Mouse (Mus musculus): ENCODE results near the gene Hyal3.

Hyal3 gene

DNA sequence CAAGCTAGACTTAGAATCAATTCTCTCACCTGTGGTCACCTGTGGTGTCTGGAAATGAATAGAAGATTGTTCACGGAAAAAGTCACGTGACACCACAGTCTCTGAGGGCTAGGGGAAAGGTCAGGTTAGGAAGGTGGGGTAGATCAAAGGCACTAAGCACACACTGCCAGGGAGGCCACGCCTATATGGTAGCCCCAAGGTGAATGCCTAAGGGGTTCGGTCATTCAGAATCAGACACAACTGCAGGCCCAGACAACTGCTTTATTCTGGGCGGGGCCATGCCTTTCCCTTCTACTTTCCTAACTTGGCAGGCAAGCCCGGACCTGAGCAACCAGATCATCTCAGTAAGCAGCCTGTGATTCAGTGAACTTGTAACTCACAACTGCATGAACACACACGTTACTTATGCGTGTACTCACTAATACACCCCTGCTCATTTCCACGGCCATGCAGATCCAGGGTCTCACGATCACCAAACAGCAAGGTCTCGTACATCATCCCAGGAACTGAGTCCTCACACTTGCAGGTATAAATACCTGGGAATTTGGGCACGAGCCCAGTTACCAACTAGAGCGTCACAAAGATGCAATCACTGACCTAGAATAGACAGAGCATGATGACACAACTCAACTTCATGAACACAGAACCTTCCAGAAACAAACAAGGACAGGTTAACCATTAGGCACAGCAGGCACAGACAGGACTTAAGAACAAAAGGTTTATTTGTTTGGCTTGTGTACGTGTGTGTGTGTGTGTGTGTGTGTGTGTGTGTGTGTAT is 4.8 kb upstream of the Hyal3 start:
- DNase-seq = peak; percentile 25

DNA sequence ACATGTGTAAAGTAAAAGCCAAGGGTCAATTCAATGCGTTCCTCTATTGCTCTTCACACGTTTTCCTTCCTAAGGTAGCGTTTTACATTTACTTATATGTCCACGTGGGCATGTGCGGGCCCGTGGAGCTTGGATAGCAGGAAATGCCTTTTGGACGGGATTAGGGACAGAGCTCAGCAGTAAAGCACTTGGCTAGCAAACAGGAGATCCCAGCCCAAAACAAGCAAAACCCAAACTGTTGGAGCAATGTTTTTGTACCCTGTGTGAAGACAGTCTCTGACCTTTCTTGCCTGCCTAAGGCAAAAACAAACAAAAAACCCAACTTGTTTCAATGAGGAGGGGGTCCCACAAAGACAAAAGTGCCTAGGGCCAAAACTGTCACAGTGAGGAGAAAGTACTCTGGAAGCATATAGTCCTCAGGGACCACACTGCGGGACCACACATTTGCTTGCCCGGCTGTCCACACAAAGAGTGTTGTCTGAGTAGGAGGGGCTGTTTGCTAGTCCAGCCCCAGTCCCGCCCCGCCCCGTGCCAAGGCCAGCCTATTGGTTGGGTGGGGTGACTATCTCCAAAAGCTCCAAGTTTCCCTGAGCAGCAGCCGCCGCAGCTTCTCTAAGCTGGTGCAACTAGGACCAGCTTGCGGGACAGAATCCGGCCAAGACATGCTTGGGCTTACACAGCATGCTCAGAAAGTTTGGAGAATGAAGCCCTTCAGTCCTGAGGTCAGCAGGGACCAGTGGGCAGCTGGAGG is 4.1 kb upstream of the Hyal3 start, which contains the start of gene Hyal1:
TSS of gene Hyal1 (plus strand) at position 571 of the 751 bp plus-strand sequence.
- peak; percentile 93 for DNase-seq

DNA sequence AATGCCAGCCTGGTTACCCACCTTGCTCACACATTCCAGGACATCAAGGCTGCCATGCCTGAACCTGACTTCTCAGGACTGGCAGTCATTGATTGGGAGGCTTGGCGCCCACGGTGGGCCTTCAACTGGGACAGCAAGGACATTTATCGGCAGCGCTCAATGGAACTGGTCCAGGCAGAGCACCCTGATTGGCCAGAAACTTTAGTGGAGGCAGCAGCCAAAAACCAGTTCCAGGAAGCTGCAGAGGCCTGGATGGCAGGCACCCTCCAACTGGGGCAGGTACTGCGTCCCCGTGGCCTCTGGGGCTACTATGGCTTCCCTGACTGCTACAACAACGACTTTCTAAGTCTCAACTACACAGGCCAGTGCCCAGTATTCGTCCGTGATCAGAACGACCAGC is 2.7 kb upstream of the Hyal3 start:
- peak; percentile 36 for DNase-seq

DNA sequence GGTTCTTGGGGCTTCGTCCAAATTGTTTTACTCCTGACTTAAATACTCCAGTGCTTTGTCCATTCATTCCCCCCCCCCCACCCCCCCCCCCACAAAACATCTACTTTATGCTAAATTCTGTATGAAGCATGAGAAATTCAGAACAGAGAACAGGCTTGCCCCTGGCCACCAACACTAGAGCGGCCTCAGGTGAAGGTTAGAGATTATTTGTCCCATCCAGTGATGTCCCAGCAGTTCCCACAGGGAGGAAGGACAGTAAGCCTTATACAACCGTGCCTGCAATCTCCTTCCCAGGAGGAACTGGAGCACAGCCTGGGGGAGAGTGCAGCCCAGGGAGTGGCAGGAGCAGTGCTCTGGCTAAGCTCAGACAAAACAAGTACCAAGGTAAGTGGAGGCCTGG is 2.0 kb upstream of the Hyal3 start, which contains the start of gene Naa80:
TSS of gene Naa80 (plus strand) at position 301 of the 400 bp plus-strand sequence.
- no peak for DNase-seq

DNA sequence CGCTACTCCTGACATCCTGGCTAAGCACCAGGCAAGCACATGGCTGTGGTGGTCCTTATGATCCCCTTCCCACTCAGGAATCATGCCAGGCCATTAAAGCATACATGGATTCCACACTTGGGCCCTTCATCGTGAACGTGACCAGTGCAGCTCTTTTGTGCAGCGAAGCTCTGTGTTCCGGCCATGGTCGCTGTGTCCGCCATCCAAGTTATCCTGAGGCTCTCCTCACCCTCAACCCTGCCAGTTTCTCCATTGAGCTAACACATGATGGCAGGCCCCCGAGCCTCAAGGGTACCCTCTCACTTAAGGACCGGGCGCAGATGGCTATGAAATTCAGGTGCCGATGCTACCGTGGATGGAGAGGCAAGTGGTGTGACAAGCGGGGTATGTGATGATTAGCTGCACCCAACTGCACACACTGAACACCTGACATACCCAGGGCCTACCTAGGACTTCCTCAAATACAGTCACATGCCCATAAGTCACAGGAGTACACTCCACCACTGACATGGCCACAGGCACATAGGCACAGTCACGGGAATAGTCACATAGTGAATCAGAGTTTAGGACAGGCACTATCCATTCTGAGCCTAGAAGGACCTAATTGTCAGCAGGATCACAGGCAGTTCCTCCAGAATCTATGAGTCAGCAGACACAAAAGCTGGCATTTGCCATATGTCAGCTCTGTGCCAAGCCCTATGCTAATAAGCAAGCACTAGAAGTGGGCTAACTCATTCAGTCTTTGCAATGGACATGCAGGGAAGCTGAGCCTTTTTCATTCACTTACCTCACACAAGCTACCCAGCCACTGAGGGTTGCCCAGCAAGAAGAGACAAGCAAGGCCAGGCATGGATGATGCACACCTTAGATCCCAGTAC is 1.4 kb upstream of the Hyal3 start:
- no peak for DNase-seq

DNA sequence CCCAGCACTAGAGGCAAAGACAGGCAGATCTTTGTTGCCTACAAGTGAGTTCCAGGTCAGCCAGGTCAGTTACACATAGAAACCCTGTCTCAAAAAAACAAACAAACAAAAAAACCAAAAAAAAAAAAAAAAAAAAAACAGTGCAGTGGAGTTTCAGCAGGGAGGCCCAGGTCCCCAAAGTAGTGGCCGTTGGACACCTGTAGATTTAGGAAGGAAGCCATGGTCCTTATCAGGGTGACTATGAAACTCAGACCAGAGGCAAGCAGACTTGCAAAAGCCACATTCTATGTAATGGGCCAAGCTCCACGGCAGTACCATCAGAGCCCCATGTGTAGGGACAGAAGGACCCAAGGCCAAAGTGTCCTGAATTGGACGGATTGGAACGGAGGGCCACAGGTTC is 966 bp downstream of the Hyal3 start:
- no peak for DNase-seq

DNA sequence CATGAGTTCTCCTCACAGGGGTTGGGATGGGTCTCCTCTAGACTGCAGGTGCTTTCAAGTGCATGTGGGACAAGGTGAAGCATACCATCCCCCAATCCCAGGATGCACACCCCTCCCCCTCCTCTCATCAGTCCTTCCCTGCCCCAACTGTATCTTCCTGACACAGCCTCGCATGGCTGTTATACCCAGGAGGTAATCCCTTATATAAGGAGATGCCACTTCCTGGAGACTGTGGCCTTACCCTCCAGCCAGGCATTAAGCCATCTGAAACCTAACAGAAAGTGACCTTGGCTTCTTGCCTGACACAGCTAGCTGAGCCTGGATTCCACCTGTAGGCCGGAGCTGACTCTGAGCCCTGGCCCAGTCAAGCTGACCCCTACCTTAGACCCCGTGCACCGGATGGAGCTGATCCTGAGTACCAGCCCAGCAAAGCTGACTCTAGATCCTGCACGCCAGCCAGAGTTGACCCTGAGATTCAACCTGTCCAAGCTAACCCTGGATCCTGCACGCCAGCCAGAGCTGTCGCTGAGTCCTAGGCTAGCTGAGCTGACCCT is 2.0 kb downstream of the Hyal3 start:
- peak; percentile 29 for DNase-seq

DNA sequence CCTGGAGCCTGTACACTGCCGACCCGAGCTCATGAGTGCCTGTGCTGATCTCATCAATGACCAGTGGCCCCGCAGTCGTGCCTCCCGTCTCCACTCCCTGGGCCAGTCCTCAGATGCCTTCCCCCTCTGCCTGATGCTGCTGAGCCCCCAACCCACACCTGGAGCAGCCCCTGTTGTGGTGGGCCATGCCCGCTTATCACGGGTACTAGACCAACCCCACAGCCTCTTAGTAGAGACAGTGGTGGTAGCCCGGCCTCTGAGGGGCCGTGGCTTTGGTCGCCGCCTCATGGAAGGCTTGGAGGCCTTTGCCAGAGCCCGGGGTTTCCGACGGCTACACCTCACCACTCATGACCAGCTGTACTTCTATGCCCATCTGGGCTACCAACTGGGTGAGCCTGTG is 2.6 kb downstream of the Hyal3 start:
- no peak for DNase-seq

DNA sequence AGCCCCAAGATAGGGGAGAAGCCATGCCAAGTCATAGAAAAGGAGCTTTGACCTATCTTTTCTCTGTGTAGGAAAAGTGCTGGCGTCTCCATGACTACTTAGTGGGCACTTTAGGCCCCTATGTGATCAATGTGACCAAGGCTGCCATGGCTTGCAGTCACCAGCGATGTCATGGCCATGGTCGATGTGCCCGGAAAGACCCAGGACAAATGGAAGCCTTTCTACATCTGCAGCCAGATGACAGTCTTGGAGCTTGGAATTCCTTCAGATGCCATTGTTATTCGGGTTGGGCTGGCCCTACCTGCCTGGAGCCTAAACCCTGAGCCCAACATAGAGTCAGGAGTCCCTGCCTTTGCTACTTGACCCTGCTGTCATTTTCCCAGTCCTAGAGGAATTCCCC is 5.9 kb downstream of the Hyal3 start:
- DNase-seq = no peak

DNA sequence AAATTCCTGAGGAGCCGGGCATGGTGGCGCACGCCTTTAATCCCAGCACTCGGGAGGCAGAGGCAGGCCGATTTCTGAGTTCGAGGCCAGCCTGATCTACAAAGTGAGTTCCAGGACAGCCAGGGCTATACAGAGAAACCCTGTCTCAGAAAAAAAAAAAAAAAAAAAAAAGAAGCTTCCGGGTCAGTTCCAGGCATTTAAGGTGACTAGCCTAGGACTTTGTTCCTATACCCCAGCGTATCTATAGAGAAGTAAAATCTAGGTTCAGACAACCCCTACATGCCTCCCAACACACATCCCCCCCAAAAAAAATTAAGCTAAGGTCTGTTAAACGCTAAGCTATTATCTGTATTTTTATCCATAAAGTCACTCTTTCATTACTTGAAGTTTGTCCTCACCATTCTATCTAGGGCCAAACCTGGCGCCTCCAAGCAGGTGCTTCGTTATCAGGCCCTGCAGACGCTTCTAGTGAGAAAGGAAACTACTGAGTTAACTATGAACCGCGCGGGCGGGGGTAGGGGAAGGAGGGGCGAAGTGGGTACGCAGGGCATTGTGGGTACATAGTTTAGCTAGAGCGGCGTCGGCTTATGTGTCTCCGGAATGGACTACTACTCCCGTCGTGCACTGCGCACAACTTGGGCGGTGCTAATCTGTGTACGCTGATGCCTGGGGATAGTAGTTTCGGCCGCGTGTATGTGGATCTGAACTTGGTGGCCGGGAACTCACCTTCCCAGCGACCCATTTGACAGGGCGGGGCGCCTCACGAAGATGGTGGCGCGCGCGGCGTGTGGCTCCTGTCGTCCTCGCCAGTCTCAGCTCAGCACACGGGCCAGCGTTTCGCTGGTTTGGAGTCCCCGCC is 6.6 kb downstream of the Hyal3 start, which contains the start of gene Ifrd2:
TSS of gene Ifrd2 (plus strand) at position 669 of the 859 bp plus-strand sequence.
- DNase-seq = peak; percentile 98

DNA sequence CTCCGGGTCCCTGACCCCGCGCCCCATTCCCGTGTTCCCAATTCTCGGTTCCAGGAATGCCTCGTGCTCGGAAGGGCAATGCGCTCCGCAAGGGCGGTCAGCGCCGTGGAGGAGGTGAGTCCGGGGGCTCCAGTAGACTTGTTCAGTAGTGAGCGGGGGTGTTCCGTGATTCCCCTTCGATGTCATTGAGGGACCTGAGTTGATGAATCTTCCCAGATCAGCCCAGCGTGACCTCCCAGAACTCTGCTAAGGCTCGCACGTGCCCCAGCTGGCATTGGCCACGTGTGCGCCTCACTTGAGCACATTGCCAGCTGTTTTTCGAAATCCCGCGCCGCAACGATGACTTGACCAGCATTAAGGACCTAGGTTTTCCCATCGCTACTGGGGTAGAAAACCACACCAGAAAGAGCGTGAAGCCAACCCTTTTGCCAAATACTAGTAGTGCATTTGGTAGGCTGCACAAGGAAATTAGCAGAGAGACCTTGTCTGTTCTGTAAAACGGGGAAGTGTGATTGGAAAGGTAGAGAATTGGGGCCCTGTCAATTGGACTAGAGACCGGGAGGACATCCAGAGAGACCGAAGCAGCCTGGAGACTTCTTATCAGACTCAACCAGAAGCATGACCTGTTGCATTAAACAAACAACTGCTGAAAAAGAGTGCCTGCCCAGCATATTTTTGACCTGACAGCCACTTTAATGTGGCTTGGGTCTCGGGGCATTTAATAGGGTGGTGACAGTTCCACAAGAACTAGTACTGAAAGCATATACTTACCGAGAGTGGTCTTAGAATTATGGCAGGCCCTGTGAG is 7.4 kb downstream of the Hyal3 start:
- DNase-seq = peak; percentile 71

DNA sequence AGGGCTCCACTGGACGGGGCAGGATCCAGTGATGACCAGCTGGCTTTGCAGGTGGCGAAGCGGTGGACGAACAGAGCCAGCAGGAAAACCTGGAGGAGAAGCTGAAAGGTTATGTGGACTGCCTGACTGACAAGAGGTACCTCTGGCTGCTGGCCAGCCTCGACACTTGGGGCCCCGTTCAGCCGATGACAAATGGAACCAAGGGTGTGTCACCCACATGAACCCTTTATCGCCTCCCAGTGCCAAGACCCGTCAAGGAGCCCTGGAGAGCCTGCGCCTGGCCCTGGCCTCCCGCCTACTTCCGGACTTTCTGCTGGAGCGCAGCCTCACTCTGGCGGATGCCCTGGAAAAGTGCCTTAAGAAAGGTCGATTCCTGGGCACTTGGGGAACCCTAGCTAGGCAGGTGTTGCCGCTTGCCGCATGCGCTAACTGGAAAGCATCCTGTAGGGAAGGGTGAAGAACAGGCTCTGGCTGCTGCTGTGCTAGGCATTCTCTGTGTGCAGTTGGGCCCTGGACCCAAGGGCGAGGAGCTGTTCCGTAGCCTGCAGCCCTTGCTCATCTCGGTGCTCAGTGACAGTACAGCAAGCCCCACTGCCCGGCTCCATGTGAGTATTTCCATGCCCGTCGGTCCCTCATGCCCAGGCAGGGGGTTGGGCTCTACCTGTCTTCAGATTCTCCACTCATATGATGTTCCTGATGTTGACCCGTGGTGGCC is 9.6 kb downstream of the Hyal3 start:
- DNase-seq = peak; percentile 55

DNA sequence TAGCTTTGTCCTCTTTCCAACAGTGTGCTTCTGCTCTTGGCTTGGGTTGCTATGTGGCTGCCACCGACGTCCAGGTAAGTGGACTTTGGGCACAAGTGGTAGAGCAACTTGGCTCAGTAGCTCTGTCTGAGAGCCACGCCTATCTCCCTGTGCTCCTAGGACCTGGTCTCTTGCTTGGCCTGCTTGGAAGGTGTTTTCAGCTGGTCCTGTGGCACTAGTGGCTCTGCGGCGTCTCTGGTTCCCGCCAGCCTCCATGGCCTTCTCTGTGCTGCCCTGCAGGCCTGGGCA is 10.1 kb downstream of the Hyal3 start:
- DNase-seq = no peak

DNA sequence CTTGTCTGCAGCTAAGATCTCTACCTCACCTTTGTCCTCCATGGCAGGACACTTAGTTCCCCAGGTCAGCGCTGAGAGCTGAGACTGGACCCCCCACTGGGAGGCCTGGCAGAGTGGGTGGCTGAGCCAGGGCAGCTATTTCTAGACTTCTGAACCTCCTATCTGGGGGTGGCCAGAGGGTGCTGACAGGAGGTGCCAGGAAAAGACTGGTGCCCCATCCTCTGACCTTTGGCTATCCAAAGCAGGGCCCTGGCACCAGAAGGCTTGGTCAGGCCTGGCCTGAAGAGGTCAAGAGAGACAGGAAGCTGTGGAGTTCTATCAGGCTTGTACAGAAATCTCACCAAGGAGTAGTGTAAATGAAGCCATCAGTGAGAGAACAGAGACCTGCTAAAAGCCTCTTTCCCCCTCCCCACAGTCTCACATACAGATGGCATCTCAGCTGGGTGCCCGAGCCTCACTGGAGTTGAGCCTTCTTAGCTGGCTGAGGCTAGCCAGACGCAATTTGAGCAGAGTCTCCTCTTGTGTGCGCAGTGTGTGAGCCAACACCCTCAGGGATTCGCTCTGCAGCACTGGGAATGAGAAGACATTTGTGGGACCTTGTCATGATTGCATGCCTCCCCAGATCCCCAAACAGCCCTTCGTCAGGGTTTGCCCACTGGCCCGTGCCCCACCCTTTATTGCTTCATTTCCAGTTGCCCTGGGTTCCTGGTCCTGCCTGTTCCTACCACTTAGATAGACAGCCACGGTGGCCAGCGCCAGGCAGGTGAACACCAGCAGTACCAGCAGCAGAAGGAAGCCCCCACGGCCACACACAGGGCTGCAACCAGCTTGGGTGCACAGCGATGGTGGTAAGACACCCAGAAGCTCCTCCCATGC is 12.7 kb downstream of the Hyal3 start:
- DNase-seq = no peak

DNA sequence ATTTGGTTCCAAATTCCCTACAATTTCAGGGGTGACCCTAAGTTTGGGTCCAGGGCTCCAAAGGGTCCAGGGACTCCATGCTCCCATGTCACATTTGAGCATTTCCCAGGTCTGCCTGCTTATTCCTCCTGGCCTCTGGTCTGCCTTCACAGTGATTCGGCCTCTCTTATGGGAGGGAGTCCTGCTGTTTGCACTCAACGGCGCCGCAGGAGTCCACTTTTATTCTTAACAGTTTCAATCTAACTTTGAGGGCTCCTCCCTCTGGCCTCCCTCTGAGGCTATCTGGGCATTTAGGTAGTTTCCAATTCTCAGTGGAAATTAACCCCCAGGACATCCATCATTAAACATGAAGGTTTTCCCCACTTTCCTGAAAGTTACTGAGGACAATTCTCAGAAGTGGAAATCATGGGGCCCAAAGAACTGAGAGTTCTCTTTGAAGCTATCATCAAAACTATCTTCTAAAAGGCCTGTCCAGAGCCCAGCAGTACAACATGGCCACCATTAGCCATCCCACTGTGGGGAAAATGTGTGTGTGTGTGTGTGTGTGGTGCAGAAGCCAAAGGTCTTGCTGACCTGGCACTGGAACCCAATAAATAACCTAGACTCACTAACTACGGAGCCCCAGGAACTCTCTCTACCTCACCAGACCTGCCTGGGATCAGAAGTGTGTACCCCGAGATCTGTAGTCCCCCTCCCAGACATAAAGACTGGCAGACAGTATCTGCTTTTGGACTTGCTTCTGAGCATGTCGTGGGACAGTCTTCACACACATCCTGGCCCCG is 13.9 kb downstream of the Hyal3 start:
- DNase-seq = no peak

DNA sequence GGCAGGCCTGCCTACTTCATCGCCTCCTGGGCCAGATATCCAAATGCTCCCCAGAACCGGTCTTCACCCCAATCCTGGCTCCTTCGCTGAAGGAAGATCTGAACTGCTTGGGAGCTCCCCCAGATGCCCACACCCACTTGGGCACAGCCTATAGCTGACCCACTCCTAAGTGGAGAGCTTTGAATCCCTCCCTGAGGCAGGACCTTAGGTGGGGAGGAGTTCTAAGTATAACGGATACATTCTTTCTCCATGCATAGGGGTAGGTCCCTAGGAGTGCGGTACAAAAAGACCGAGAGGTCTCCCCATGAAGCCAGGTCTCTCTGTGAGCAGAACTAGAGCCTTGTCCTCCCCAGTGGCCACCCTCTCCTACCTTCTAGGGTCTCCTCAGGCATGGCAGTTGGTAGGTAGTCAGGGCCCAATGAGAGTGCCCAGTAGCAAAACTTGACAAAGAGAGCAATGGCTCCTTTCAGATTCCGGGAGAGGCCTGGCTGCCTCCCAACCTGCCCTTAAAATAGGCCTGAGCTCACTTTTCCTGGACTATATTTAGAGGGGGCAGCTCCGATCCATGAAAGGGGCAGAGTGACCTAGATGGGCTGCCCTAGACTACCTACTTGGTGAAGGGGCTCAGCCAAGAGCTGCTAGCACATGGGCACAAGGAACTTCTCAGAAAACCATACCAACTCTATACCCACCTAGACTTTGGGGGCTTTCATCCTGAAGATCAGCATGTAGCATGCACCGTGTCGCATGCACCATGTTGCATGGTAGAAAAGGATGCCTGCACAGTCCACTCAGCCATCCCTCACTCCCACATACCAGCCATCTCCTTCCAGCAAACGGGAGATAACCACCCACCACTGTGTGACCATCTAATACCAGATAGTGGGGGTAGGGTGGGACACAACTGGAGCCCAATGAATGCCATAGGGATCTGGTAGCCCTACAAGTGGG is 16.3 kb downstream of the Hyal3 start:
- peak; percentile 41 for DNase-seq

DNA sequence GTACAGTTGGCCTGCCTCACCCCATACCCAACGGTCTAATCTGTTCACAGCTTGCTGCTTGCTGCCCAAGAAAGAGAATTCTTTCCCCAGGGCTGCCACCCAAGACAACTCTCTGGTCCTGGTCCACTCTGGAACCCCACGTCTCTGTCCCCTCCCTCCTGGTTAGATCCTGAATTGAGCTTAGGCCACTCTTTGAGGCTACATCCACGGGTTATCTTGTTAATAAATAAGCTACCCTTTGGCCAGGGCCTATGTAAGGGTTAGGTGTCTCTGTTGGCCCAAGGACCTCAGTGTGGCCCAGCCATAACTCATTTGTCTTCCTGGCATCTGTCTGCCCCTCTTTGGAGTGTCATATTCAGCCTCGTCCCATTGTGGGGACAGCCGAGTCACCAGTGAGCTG is 17.8 kb downstream of the Hyal3 start:
- DNase-seq = no peak

Data from kidney, postnatal 10 days (tissue).